Mouse (Mus musculus) small intestine, adult 2 months (tissue): ENCODE data around the gene Hlf.

ENCODE experiments used
- CTCF ChIP-seq: fragments of 200-500 bp; IDR thresholded peaks from 2 replicates; pipeline ENCODE4 v1.5.1; 2012; ENCODE audit warnings: low read depth, mild to moderate bottlenecking, control low read depth, inconsistent platforms, low read length, moderate library complexity, mixed read lengths; ENCODE audit not compliant: insufficient replicate concordance, insufficient read length; ENCODE audit errors: extremely low read depth
- POLR2A ChIP-seq: fragments of 200-500 bp; IDR thresholded peaks from 2 replicates; pipeline ENCODE4 v1.6.1; 2012; ENCODE audit warnings: low read depth, mild to moderate bottlenecking, control low read depth, inconsistent platforms, low read length, moderate library complexity

DNA sequence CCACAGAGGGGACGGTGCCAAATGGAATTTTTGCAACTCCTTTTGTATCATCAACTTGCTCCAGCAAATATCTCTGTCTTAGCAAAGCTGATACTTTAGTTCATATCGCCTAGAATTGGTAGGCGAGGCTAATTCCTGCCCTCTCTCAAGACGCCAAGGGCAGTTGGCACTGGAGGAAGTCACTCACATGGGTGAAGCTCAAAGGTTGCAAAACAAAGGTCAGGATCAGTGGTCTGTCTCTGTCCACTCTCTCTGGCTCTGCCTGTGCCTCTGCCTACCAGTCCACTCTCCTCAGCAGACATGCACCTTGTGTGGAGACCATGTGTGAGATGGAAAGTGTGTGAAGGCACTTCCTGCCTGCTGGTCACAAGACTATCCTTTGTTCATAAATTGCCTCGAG lies 48.4 kb downstream of the Hlf start:
- no peak for TF ChIP-seq CTCF
- no peak for TF ChIP-seq POLR2A
